Mouse (Mus musculus) brain, adult 2 months (tissue): ENCODE measurements around the gene Slc25a22.
"Not testable (repeated sequence)": the region's sequence is repeated elsewhere in the genome, so short reads cannot be mapped to it uniquely, and the experiment has no call there.

Source experiments
- DNase-seq: peaks from one replicate; pipeline ENCODE4 v3.0.0; 2011; ENCODE audit warnings: low read depth, low spot score

Gene Slc25a22

GRCm38 (mm10) chr7:141457986-141458660, 20.4 kb upstream of the Slc25a22 start:
- peak; percentile 71 for DNase-seq

- no peak for DNase-seq
Observed at GRCm38 (mm10) chr7:141457236-141457635, 19.5 kb upstream of the Slc25a22 start.

- DNase-seq = no peak
Observed at GRCm38 (mm10) chr7:141456739-141457138, 19.0 kb upstream of the Slc25a22 start.

GRCm38 (mm10) chr7:141455610-141456314, 18.1 kb upstream of the Slc25a22 start:
- peak; percentile 79 for DNase-seq

- peak; percentile 94 for DNase-seq
Observed at GRCm38 (mm10) chr7:141454967-141455551, 17.4 kb upstream of the Slc25a22 start, which contains the start of gene Pnpla2. TSS of gene Pnpla2 (plus strand) at chr7:141455198.

GRCm38 (mm10) chr7:141453636-141454035, 15.9 kb upstream of the Slc25a22 start:
- no peak for DNase-seq

GRCm38 (mm10) chr7:141451928-141452327, 14.2 kb upstream of the Slc25a22 start:
- DNase-seq = no peak

GRCm38 (mm10) chr7:141447110-141447991, 9.7 kb upstream of the Slc25a22 start, which contains the start of gene Rplp2:
TSS of gene Rplp2 (plus strand) at chr7:141447370.
- DNase-seq = peak; percentile 97

- DNase-seq = not testable (repeated sequence)
Observed at GRCm38 (mm10) chr7:141446374-141446773, 8.7 kb upstream of the Slc25a22 start.

- DNase-seq = no peak
Observed at GRCm38 (mm10) chr7:141443828-141444237, 6.1 kb upstream of the Slc25a22 start, which contains the start of gene Pidd1. TSS of gene Pidd1 (minus strand) at chr7:141444025.

GRCm38 (mm10) chr7:141443081-141443821, 5.6 kb upstream of the Slc25a22 start:
- DNase-seq = no peak

- no peak for DNase-seq
Observed at GRCm38 (mm10) chr7:141442199-141442598, 4.5 kb upstream of the Slc25a22 start.

- DNase-seq = no peak
Observed at GRCm38 (mm10) chr7:141441460-141441859, 3.8 kb upstream of the Slc25a22 start.

- DNase-seq = peak; percentile 79
Observed at GRCm38 (mm10) chr7:141440613-141441012, 2.9 kb upstream of the Slc25a22 start.

GRCm38 (mm10) chr7:141439811-141440210, 2.1 kb upstream of the Slc25a22 start:
- DNase-seq = no peak

GRCm38 (mm10) chr7:141439140-141439679, 1.5 kb upstream of the Slc25a22 start:
- DNase-seq = no peak

GRCm38 (mm10) chr7:141438201-141438968, 693 bp upstream of the Slc25a22 start:
- DNase-seq = peak; percentile 89

- no peak for DNase-seq
Observed at GRCm38 (mm10) chr7:141436523-141436892, 1.2 kb downstream of the Slc25a22 start.

- no peak for DNase-seq
Observed at GRCm38 (mm10) chr7:141435856-141436522, 1.7 kb downstream of the Slc25a22 start.
